Mouse (Mus musculus) cortical plate, adult 2 months (tissue): Measurements from ENCODE around the gene Kmt5b.

Source experiments
- CTCF ChIP-seq: fragments of 200-500 bp; IDR thresholded peaks from 2 replicates; pipeline ENCODE4 v1.5.1; 2011; ENCODE audit warnings: mild to moderate bottlenecking, control low read depth, low read length; ENCODE audit not compliant: insufficient read depth; ENCODE audit errors: extremely low read depth
- POLR2A ChIP-seq: fragments of 200-500 bp; IDR thresholded peaks from 2 replicates; pipeline ENCODE4 v1.6.1; 2011; ENCODE audit warnings: mild to moderate bottlenecking, low read length, control low read depth; ENCODE audit not compliant: insufficient read depth; ENCODE audit errors: extremely low read depth

DNA sequence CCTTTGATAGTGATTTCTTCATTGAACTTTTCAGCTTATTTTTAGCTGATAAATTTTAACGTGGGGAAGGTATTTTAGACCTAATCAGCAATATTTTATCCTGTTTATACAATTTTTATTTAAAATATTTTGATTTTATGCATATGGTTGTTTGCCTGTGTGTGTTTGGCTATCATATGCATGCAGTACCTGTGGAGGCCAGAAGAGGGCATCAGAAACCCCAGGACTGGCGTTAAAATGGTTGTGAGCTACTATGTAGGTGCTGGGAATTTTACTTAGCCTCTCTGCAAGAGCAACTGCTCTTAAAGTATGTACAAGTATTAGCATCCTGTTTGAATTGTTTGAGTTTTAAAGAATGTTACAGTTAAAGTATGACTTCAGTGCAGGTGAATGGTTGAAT lies 97.7 kb downstream of the Kmt5b start:
- TF ChIP-seq CTCF (peak; percentile 15; the same call in 1 of the 2 replicates), POLR2A (no peak)
